Mouse (Mus musculus): Measurements from ENCODE around the gene Fgf11. TPM values are rescaled to one million over a fixed set of nuclear protein-coding genes. Genes with fewer than 3 reads are reported as not detected.
A peak's percentile ranks its signal among the peaks of the same experiment; 100 is the strongest.

The Fgf11 gene
- polyA plus RNA-seq, 1 experiment from 2014 or later = 6.7 TPM

- Histone ChIP-seq H3K9ac (ENCODE audit: low read depth, low read length) (peak within 1 kb of the TSS; percentile 99), H3K27me3 (replicated peaks; ENCODE audit: control insufficient read depth, insufficient read depth, low read length) (no peaks in the 10 kb centered on the region), H3K4me2 (ENCODE audit: low read length) (peak within 1 kb of the TSS; percentile 75), H3K4me3 (ENCODE audit: low read length) (peak within 1 kb of the TSS; percentile 93), H3K27ac (ENCODE audit: low read depth, low read length) (peak within 1 kb of the TSS; percentile 94), H3K9me3 (ENCODE audit: control insufficient read depth, low read length) (no peaks in the 10 kb centered on the region), H3K4me1 (ENCODE audit: control insufficient read depth, insufficient read depth, low read depth, low read length) (peaks cover 20% of the 10 kb centered on the region), H3K36me3 (ENCODE audit: control insufficient read depth, insufficient read depth, low read length) (no peaks in the 10 kb centered on the region)
- WGBS = 17% methylated on average over 38 of the region's 55 CpGs
- peak; percentile 64 for ATAC-seq
Observed at GRCm38 (mm10) chr11:69765221-69766125, 36.2 kb downstream of the Fgf11 start, which contains the start of gene Zbtb4. TSS of gene Zbtb4 (plus strand) at chr11:69765912.

GRCm38 (mm10) chr11:69763551-69763950, 38.1 kb downstream of the Fgf11 start:
- Histone ChIP-seq H3K36me3 (ENCODE audit: control insufficient read depth, insufficient read depth, low read length) (no peaks in the 10 kb centered on the region), H3K4me2 (ENCODE audit: low read length) (no peak overlapping the region), H3K4me1 (ENCODE audit: control insufficient read depth, insufficient read depth, low read depth, low read length) (peaks cover 28% of the 10 kb centered on the region), H3K27me3 (replicated peaks; ENCODE audit: control insufficient read depth, insufficient read depth, low read length) (no peaks in the 10 kb centered on the region), H3K27ac (ENCODE audit: low read depth, low read length) (no peak overlapping the region), H3K9ac (ENCODE audit: low read depth, low read length) (no peak overlapping the region), H3K9me3 (ENCODE audit: control insufficient read depth, low read length) (no peaks in the 10 kb centered on the region), H3K4me3 (ENCODE audit: low read length) (no peak overlapping the region)
- no peak for ATAC-seq
- WGBS = 63% methylated on average over 7 of the region's 7 CpGs

GRCm38 (mm10) chr11:69761868-69762267, 39.8 kb downstream of the Fgf11 start, which contains the start of gene Slc35g3:
TSS of gene Slc35g3 (minus strand) at chr11:69761968.
- Histone ChIP-seq H3K27me3 (replicated peaks; ENCODE audit: control insufficient read depth, insufficient read depth, low read length) (no peaks in the 10 kb centered on the region), H3K27ac (ENCODE audit: low read depth, low read length) (peak within 1 kb of the TSS; percentile 93; the same call in 1 of the 2 replicates), H3K4me1 (ENCODE audit: control insufficient read depth, insufficient read depth, low read depth, low read length) (peaks cover 23% of the 10 kb centered on the region), H3K9ac (ENCODE audit: low read depth, low read length) (no peak within 1 kb of the TSS; the same call in 1 of the 2 replicates), H3K9me3 (ENCODE audit: control insufficient read depth, low read length) (no peaks in the 10 kb centered on the region), H3K4me3 (ENCODE audit: low read length) (no peak within 1 kb of the TSS), H3K4me2 (ENCODE audit: low read length) (no peak within 1 kb of the TSS), H3K36me3 (ENCODE audit: control insufficient read depth, insufficient read depth, low read length) (no peaks in the 10 kb centered on the region)
- WGBS = 78% methylated on average over 1 of the region's 1 CpGs
- no peak for ATAC-seq

GRCm38 (mm10) chr11:69760901-69761200, 40.8 kb downstream of the Fgf11 start:
- H3K4me2 ChIP-seq (ENCODE audit: low read length) = no peak overlapping the region
- peak overlapping the region; percentile 10; the same call in 1 of the 2 replicates for H3K9ac ChIP-seq (ENCODE audit: low read depth, low read length)
- 90% methylated on average over 7 of the region's 7 CpGs for whole genome bisulfite sequencing
- H3K27me3 ChIP-seq (replicated peaks; ENCODE audit: control insufficient read depth, insufficient read depth, low read length) = no peaks in the 10 kb centered on the region
- no peaks in the 10 kb centered on the region for H3K36me3 ChIP-seq (ENCODE audit: control insufficient read depth, insufficient read depth, low read length)
- peaks cover 28% of the 10 kb centered on the region for H3K4me1 ChIP-seq (ENCODE audit: control insufficient read depth, insufficient read depth, low read depth, low read length)
- H3K9me3 ChIP-seq (ENCODE audit: control insufficient read depth, low read length) = no peaks in the 10 kb centered on the region
- H3K4me3 ChIP-seq (ENCODE audit: low read length) = no peak overlapping the region
- peak overlapping the region; percentile 93 for H3K27ac ChIP-seq (ENCODE audit: low read depth, low read length)
- ATAC-seq = no peak

GRCm38 (mm10) chr11:69760160-69760900, 41.3 kb downstream of the Fgf11 start:
- WGBS = 76% methylated on average over 14 of the region's 14 CpGs
- H3K9me3 ChIP-seq (ENCODE audit: control insufficient read depth, low read length) = no peaks in the 10 kb centered on the region
- ATAC-seq = no peak
- peak overlapping the region; percentile 57; the same call in 1 of the 2 replicates for H3K4me3 ChIP-seq (ENCODE audit: low read length)
- H3K4me2 ChIP-seq (ENCODE audit: low read length) = peak overlapping the region; percentile 76
- H3K4me1 ChIP-seq (ENCODE audit: control insufficient read depth, insufficient read depth, low read depth, low read length) = peaks cover 32% of the 10 kb centered on the region
- H3K9ac ChIP-seq (ENCODE audit: low read depth, low read length) = peak overlapping the region; percentile 65
- H3K36me3 ChIP-seq (ENCODE audit: control insufficient read depth, insufficient read depth, low read length) = no peaks in the 10 kb centered on the region
- peak overlapping the region; percentile 93 for H3K27ac ChIP-seq (ENCODE audit: low read depth, low read length)
- no peaks in the 10 kb centered on the region for H3K27me3 ChIP-seq (replicated peaks; ENCODE audit: control insufficient read depth, insufficient read depth, low read length)

- Histone ChIP-seq H3K4me3 (ENCODE audit: low read length) (peak overlapping the region; percentile 57), H3K27me3 (replicated peaks; ENCODE audit: control insufficient read depth, insufficient read depth, low read length) (no peaks in the 10 kb centered on the region), H3K4me2 (ENCODE audit: low read length) (peak overlapping the region; percentile 76), H3K9me3 (ENCODE audit: control insufficient read depth, low read length) (no peaks in the 10 kb centered on the region), H3K4me1 (ENCODE audit: control insufficient read depth, insufficient read depth, low read depth, low read length) (peaks cover 32% of the 10 kb centered on the region), H3K9ac (ENCODE audit: low read depth, low read length) (peak overlapping the region; percentile 65), H3K36me3 (ENCODE audit: control insufficient read depth, insufficient read depth, low read length) (no peaks in the 10 kb centered on the region), H3K27ac (ENCODE audit: low read depth, low read length) (peak overlapping the region; percentile 93)
- 0% methylated on average over 37 of the region's 37 CpGs for WGBS
- ATAC-seq = peak; percentile 87
Observed at GRCm38 (mm10) chr11:69758971-69759721, 42.5 kb downstream of the Fgf11 start.

- Histone ChIP-seq H3K4me3 (ENCODE audit: low read length) (peak within 1 kb of the TSS; percentile 57), H3K36me3 (ENCODE audit: control insufficient read depth, insufficient read depth, low read length) (no peaks in the 10 kb centered on the region), H3K9me3 (ENCODE audit: control insufficient read depth, low read length) (no peaks in the 10 kb centered on the region), H3K4me2 (ENCODE audit: low read length) (peak within 1 kb of the TSS; percentile 76), H3K27me3 (replicated peaks; ENCODE audit: control insufficient read depth, insufficient read depth, low read length) (no peaks in the 10 kb centered on the region), H3K4me1 (ENCODE audit: control insufficient read depth, insufficient read depth, low read depth, low read length) (peaks cover 32% of the 10 kb centered on the region), H3K27ac (ENCODE audit: low read depth, low read length) (peak within 1 kb of the TSS; percentile 93), H3K9ac (ENCODE audit: low read depth, low read length) (peak within 1 kb of the TSS; percentile 70)
- under 1% methylated on average over 34 of the region's 36 CpGs for WGBS
- peak; percentile 96 for ATAC-seq
Observed at GRCm38 (mm10) chr11:69758478-69758970, 43.1 kb downstream of the Fgf11 start, which contains the start of gene Polr2a. TSS of gene Polr2a (minus strand) at chr11:69758637.

GRCm38 (mm10) chr11:69758090-69758456, 43.6 kb downstream of the Fgf11 start:
- peak; percentile 87 for ATAC-seq
- Histone ChIP-seq H3K9ac (ENCODE audit: low read depth, low read length) (peak overlapping the region; percentile 70), H3K36me3 (ENCODE audit: control insufficient read depth, insufficient read depth, low read length) (no peaks in the 10 kb centered on the region), H3K4me3 (ENCODE audit: low read length) (peak overlapping the region; percentile 57), H3K9me3 (ENCODE audit: control insufficient read depth, low read length) (no peaks in the 10 kb centered on the region), H3K27me3 (replicated peaks; ENCODE audit: control insufficient read depth, insufficient read depth, low read length) (no peaks in the 10 kb centered on the region), H3K4me1 (ENCODE audit: control insufficient read depth, insufficient read depth, low read depth, low read length) (peaks cover 32% of the 10 kb centered on the region), H3K27ac (ENCODE audit: low read depth, low read length) (peak overlapping the region; percentile 93), H3K4me2 (ENCODE audit: low read length) (peak overlapping the region; percentile 57)
- WGBS = 0% methylated on average over 26 of the region's 26 CpGs
